ENCODE assay signal across 8 mouse cellular contexts in the genomic region with DNA sequence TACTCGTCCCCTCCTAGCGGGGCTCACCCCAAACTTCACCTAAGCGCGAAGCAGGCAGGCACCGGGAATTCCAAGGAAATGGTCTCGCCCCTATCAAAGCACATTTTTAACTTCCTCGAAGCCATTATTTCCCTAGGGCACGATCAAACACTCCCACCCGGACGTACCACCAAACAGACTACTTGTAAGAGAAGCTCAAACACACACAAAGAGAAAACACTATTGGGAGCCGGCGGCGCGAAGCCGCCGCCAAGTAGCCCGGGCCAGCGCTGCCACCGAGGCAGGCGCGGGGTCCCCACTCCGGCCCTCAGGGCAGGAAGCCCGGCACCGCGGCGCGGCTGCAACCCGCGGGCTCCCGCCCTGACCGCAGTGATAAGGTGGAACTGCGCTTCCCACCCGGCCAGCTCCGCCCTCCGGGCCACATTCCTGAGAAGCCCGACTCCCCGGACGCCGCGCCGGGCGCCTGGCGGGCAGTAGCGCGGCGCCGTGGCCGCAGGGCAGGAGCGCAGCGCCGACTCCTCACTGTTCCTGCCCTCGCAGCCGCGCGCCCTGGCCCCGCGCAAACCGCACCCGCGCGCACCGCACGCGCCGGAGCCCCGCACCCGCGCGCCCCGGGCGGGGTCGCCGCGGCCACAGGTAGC. TPM values are rescaled to one million over a fixed set of nuclear protein-coding genes. Genes with fewer than 3 reads are reported as not detected.
DNase-seq lines count a peak whose midpoint lies in the region; ATAC-seq and TF ChIP-seq lines count a peak whose summit lies in the region.

No protein-coding gene starts in this region.

- peak overlapping the region; percentile 98 for H3K4me3 ChIP-seq in brown adipose tissue, adult 24 weeks (ENCODE audit: insufficient read depth, low read depth, low read length)
- H3K4me3 ChIP-seq in forebrain, embryonic 13.5 days = peak overlapping the region; percentile 79
- H3K4me3 ChIP-seq in limb, embryonic 10.5 days = peak overlapping the region; percentile 90
- H3K4me3 ChIP-seq in midbrain, embryonic 11.5 days (ENCODE audit: low read depth, low read length) = peak overlapping the region; percentile 82
- H3K4me3 ChIP-seq in spleen, adult 2 months (ENCODE audit: extremely low read depth, insufficient read depth, insufficient read length) = peak overlapping the region; percentile 99

- no peak for TF ChIP-seq POLR2A in spleen, adult 2 months (IDR thresholded peaks at IDR 0.05; ENCODE audit: low read depth, low read length)

- intact Hi-C loops in heart, postnatal 36 days (cut with DNase I) = loop anchor here (5.0 kb wide), 2 partner anchors 80 to 160 kb away; partner anchors contain the start of gene Psma1

- TF ChIP-seq CTCF in spleen, adult 2 months (IDR thresholded peaks at IDR 0.05; ENCODE audit: extremely low read depth, insufficient read depth, insufficient read length, insufficient replicate concordance) = no peak

- peak overlapping the region; percentile 82 for H3K9ac ChIP-seq in forebrain, embryonic 13.5 days
- H3K9ac ChIP-seq in midbrain, embryonic 11.5 days (ENCODE audit: low read length) = peak overlapping the region; percentile 65

- no peaks in the 10 kb centered on the region for H3K36me3 ChIP-seq in forebrain, embryonic 13.5 days (ENCODE audit: poor library complexity, severe bottlenecking)
- H3K36me3 ChIP-seq in limb, embryonic 10.5 days = 0 out of 2 replicates have a peak, but pooled peaks cover 2% of the 10 kb centered on the region
- no peaks in the 10 kb centered on the region for H3K36me3 ChIP-seq in midbrain, embryonic 11.5 days (ENCODE audit: control insufficient read depth, insufficient read depth, low read length)
- H3K36me3 ChIP-seq in spleen, adult 2 months (ENCODE audit: control insufficient read depth, insufficient read depth, low read length) = no peaks in the 10 kb centered on the region

- under 1% methylated on average over 59 of the region's 74 CpGs for WGBS in forebrain, embryonic 13.5 days
- WGBS in limb, embryonic 10.5 days = 3% methylated on average over 74 of the region's 74 CpGs
- WGBS in midbrain, embryonic 11.5 days = under 1% methylated on average over 66 of the region's 74 CpGs
- under 1% methylated on average over 73 of the region's 74 CpGs for WGBS in spleen, adult 2 months

- peak; percentile 60 for ATAC-seq in forebrain, embryonic 13.5 days
- peak; percentile 77 for ATAC-seq in midbrain, embryonic 11.5 days (ENCODE audit: low FRiP score)

- peaks cover 4% of the 10 kb centered on the region for H3K4me1 ChIP-seq in brown adipose tissue, adult 24 weeks (ENCODE audit: control insufficient read depth, insufficient read depth, insufficient read length, low read length)
- H3K4me1 ChIP-seq in forebrain, embryonic 13.5 days = peaks cover 24% of the 10 kb centered on the region
- H3K4me1 ChIP-seq in limb, embryonic 10.5 days = peaks cover 22% of the 10 kb centered on the region
- H3K4me1 ChIP-seq in midbrain, embryonic 11.5 days (ENCODE audit: control insufficient read depth, insufficient read depth, low read length) = peaks cover 7% of the 10 kb centered on the region
- H3K4me1 ChIP-seq in spleen, adult 2 months (ENCODE audit: control insufficient read depth, insufficient read depth, insufficient read length) = no peaks in the 10 kb centered on the region; the same call in none of the 2 replicates

- no peaks in the 10 kb centered on the region for H3K27me3 ChIP-seq in forebrain, embryonic 13.5 days
- H3K27me3 ChIP-seq in limb, embryonic 10.5 days (ENCODE audit: low read depth, poor library complexity, severe bottlenecking) = 0 out of 2 replicates have a peak, but pooled peaks cover 8% of the 10 kb centered on the region
- H3K27me3 ChIP-seq in midbrain, embryonic 11.5 days (ENCODE audit: control insufficient read depth, insufficient read depth, low read length) = peaks cover 2% of the 10 kb centered on the region; the same call in 1 of the 2 replicates
- no peaks in the 10 kb centered on the region for H3K27me3 ChIP-seq in spleen, adult 2 months (ENCODE audit: control insufficient read depth, insufficient read depth, low read length)

- H3K9me3 ChIP-seq in forebrain, embryonic 13.5 days (replicated peaks) = no peaks in the 10 kb centered on the region
- H3K9me3 ChIP-seq in limb, embryonic 10.5 days (replicated peaks) = no peaks in the 10 kb centered on the region
- no peaks in the 10 kb centered on the region for H3K9me3 ChIP-seq in midbrain, embryonic 11.5 days (ENCODE audit: control insufficient read depth, low read length)

- DNase-seq in Muller cell, postnatal 12 days (ENCODE audit: inconsistent ontology term) = peak; percentile 88
- peak; percentile 74 to 83 for DNase-seq in heart, postnatal 36 days
- peak; percentile 83 for DNase-seq in limb, embryonic 10.5 days (ENCODE audit: low spot score)
- peak; percentile 95 for DNase-seq in midbrain, embryonic 11.5 days (ENCODE audit: low spot score, missing footprints)
- DNase-seq in spleen, adult 2 months (ENCODE audit: low read depth in 1 of 2, low spot score in 2 of 2) = peak in 1 of 2 experiments; percentile 49
- DNase-seq in MN1 (ENCODE audit: low spot score) = no peak

- H3K27ac ChIP-seq in brown adipose tissue, adult 24 weeks (replicated peaks; ENCODE audit: low read depth, low read length) = peak overlapping the region; percentile 33
- peak overlapping the region; percentile 90 for H3K27ac ChIP-seq in forebrain, embryonic 13.5 days
- H3K27ac ChIP-seq in limb, embryonic 10.5 days = peak overlapping the region; percentile 92
- peak overlapping the region; percentile 91 for H3K27ac ChIP-seq in midbrain, embryonic 11.5 days (ENCODE audit: low read depth, low read length)
- peak overlapping the region; percentile 94 for H3K27ac ChIP-seq in spleen, adult 2 months (ENCODE audit: insufficient read depth, low read length)

- peak overlapping the region; percentile 80 for H3K4me2 ChIP-seq in forebrain, embryonic 13.5 days
- H3K4me2 ChIP-seq in midbrain, embryonic 11.5 days = peak overlapping the region; percentile 79

RNA-seq across cellular contexts. Expression of gene Rras2, which starts 0.8 kb away (rescaled TPM):
- polyA plus RNA-seq in brown adipose tissue, adult 24 weeks (2012; ENCODE audit: insufficient read depth, insufficient read length, missing spikeins) = 26.0 and 26.4 TPM in 2 replicates
- 18.9 and 20.3 TPM in 2 replicates for polyA plus RNA-seq in forebrain, embryonic 13.5 days (2015; fragmentation: Nextera tagmentation; extraction: Ambion mirVana)
- 10 to 100 TPM; 48.5 to 51.6 TPM for total RNA-seq in heart, postnatal 36 days (2021)
- polyA plus RNA-seq in limb, embryonic 10.5 days (2016; fragmentation: Nextera tagmentation; extraction: Ambion mirVana) = 22.3 and 26.2 TPM in 2 replicates
- 26.7 and 30.7 TPM in 2 replicates for polyA plus RNA-seq in midbrain, embryonic 11.5 days (2014; fragmentation: Nextera tagmentation; extraction: Ambion mirVana)
- 14.4 and 29.0 TPM in 2 replicates for polyA plus RNA-seq in spleen, adult 2 months (2012; rRNA removed)

Comparison
In these comparisons a context has a peak if more than half of its experiments do, and no peak if none do; other contexts are left out.
1. H3K27ac ChIP-seq: peak in every context shown above with its lines; median percentile 94 in spleen, adult 2 months; 92 in limb, embryonic 10.5 days; 91 in midbrain, embryonic 11.5 days; 90 in forebrain, embryonic 13.5 days; 33 in brown adipose tissue, adult 24 weeks.